Mouse (Mus musculus) cortical plate, adult 2 months (tissue): ENCODE data around the gene Lamp1. TPM values are rescaled to one million over a fixed set of nuclear protein-coding genes. Genes with fewer than 3 reads are reported as not detected.

Experiments
- H3K27ac ChIP-seq: fragments of 200-500 bp; 2 replicates; pipeline ENCODE4 v1.5.1; 2012; ENCODE audit warnings: low read length, control low read depth, inconsistent platforms; ENCODE audit not compliant: insufficient read depth
- H3K4me1 ChIP-seq: fragments of 200-500 bp; 2 replicates; pipeline ENCODE4 v1.6.1; 2011; ENCODE audit warnings: low read length; ENCODE audit not compliant: control insufficient read depth, insufficient read depth
- H3K4me3 ChIP-seq: fragments of 200-500 bp; 2 replicates; pipeline ENCODE4 v1.5.1; 2011; ENCODE audit warnings: mild to moderate bottlenecking, low read length, control low read depth; ENCODE audit not compliant: insufficient read depth
- CTCF ChIP-seq: fragments of 200-500 bp; IDR thresholded peaks from 2 replicates; pipeline ENCODE4 v1.5.1; 2011; ENCODE audit warnings: mild to moderate bottlenecking, control low read depth, low read length; ENCODE audit not compliant: insufficient read depth; ENCODE audit errors: extremely low read depth
- POLR2A ChIP-seq: fragments of 200-500 bp; IDR thresholded peaks from 2 replicates; pipeline ENCODE4 v1.6.1; 2011; ENCODE audit warnings: mild to moderate bottlenecking, low read length, control low read depth; ENCODE audit not compliant: insufficient read depth; ENCODE audit errors: extremely low read depth
- polyA plus RNA-seq: library from polyadenylated mRNA; depleted of rRNA; stranded (reverse); fragments of >200 nt; gene quantifications from 2 replicates; pipeline ENCODE4 v1.2.3, GENCODE M21; 2012

Lamp1 gene
- polyA plus RNA-seq, 1 experiment = 453 TPM

DNA sequence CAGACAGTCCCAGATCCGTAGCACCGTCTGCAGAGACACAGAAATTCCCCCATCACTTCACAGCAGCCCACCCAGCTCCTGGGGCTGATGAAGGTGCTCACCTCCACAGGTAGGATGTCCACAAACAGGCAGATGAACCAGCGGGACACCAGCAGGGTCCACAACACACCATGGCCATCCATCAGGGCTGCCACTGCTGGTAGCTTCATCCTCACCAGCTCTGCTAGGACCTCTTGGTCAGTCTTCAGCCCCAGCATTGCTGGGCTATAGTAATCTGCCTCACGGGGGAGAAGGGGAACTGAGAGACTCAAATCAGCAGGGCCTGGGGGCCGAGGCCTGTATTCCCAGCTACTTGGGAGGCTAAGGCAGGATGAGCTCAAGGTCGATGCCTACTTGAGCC, 20.5 kb downstream of the Lamp1 start:
- H3K4me1 ChIP-seq = no peaks in the 10 kb centered on the region
- H3K4me3 ChIP-seq = no peak overlapping the region
- TF ChIP-seq POLR2A (no peak), CTCF (no peak)
- no peak overlapping the region for H3K27ac ChIP-seq

GRCm38 (mm10) chr8:13179948-13180347, 21.0 kb downstream of the Lamp1 start:
- Histone ChIP-seq H3K4me1 (no peaks in the 10 kb centered on the region), H3K27ac (no peak overlapping the region), H3K4me3 (no peak overlapping the region)
- TF ChIP-seq POLR2A (no peak), CTCF (no peak)

DNA sequence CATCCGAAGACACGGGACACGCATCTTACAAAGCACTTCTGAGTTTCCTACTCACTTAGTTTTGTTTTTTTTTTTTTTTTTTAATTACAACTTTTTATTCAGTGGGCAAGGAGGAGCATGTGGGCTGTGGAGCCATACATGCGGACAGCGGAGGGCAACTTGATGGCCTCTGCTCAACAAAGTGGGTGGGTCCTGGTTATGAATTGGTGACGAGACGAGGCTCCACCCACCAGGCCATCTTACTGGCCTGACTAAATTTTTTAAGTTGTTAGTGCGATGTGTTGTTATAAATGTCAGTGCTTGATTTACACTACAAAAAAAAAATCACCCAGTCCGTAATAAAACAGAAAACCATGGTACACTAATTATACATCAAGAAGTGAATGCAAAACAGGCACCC, 21.4 kb downstream of the Lamp1 start:
- no peak overlapping the region for H3K4me3 ChIP-seq
- TF ChIP-seq POLR2A (no peak), CTCF (no peak)
- H3K4me1 ChIP-seq = no peaks in the 10 kb centered on the region
- H3K27ac ChIP-seq = no peak overlapping the region

DNA sequence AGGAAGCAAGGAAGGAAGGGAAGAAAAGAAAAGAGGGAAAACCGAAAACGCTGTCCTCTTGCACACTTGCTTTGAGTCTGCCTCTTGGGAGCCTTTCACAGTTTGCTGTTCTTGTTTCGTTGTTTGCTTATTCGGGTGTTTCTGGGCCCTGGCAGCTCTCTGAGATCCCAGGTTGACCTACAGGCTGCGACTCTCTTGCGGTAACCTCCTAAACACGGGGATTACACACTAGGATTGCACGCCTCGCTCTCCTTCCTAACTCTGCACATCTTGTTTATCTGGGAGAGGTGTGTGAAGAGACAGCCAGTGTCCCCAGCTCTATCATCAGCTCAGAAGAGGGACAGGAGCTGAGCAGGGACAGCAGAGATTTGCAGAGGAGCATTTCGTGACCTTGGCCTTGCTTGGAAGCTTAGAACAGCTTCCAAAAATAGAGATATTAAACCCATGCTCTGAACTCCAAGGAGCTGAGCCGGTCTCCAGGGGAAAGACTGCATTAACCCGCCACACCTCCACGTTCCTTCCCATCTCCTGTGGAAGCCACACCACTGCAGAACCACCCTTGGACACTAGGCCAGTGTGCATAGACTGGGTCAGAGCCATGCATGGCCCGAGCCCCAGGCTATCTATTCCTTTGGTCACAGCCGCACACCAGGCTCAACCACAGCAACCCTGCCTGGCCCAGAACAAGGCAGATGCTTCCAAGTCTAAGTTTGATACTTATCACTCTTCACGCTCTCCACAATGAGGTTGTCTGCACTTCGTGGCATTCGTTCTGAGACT, 22.1 kb downstream of the Lamp1 start:
- H3K4me3 ChIP-seq = no peak overlapping the region
- no peaks in the 10 kb centered on the region for H3K4me1 ChIP-seq
- peak overlapping the region; percentile 66; the same call in 1 of the 2 replicates for H3K27ac ChIP-seq
- TF ChIP-seq CTCF (no peak), POLR2A (no peak)

GRCm38 (mm10) chr8:13181691-13181976, 22.7 kb downstream of the Lamp1 start:
- no peak overlapping the region for H3K27ac ChIP-seq
- no peaks in the 10 kb centered on the region for H3K4me1 ChIP-seq
- H3K4me3 ChIP-seq = no peak overlapping the region
- TF ChIP-seq POLR2A (no peak), CTCF (no peak)

DNA sequence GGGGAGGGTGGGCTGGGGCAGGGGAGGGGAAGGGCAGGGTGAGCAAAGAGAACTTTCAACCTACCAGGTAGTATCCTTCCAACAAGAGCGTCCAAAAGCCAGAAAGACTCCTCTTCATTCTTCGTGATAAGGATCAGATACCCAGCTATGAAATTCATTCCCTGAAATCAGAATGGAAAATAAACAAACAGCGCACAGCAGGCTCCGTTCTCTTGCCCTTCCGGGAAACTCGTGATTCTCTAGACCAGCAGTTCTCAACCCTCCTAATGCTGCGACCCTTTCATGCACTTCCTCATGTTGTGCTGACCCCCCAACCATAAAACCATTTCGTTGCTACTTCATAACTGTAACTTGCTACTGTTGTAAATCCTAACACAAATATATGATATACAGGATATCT, 27.9 kb downstream of the Lamp1 start:
- no peak for TF ChIP-seq POLR2A
- TF ChIP-seq CTCF = no peak
- no peak overlapping the region for H3K27ac ChIP-seq

DNA sequence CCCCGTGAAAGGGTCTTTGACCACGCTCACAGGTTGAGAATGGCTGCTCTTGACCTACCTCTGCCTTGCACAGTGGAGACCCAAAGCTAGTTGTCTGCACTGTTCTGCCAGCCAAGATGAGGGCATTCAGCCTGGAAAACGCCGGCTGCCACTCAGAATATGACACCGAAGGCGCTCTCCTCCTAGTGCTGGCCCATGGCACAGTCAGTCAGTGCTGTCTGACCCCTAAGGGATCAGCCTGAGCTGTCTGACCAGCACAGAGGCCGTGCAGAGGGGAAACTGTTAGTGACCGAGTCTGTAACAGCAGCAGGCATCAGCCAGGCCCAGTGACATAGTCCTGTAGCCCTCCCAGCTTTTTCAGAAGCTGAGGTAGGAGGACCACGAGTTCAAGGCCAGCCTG, 28.3 kb downstream of the Lamp1 start:
- no peak overlapping the region for H3K27ac ChIP-seq
- no peaks in the 10 kb centered on the region for H3K4me1 ChIP-seq
- TF ChIP-seq CTCF (no peak), POLR2A (no peak)
- no peak overlapping the region for H3K4me3 ChIP-seq

More for the DNA sequence above, 27.9 kb downstream of the Lamp1 start:
- Histone ChIP-seq H3K4me1 (no peaks in the 10 kb centered on the region), H3K4me3 (no peak overlapping the region)

DNA sequence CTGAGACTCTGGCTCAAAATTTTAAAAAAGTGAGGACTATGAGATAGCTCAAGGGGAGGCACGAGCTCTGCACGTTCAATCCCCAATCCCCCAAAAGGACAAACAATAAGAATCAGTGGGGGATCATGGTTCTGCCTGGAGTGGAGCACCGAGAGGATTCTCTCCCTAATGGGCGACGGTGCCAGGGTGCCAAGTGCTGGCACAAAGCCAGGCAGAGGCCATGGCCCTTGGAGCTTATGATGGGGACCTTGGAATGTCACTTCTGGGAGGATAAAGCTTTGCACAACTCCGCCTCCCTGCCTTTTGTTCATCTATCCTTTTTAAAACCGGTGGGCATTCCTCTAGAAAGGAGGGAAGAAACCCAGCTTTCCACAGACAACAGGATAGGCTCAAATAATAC, 28.7 kb downstream of the Lamp1 start:
- Histone ChIP-seq H3K4me1 (no peaks in the 10 kb centered on the region), H3K4me3 (no peak overlapping the region), H3K27ac (no peak overlapping the region)
- no peak for TF ChIP-seq POLR2A
- no peak for TF ChIP-seq CTCF

DNA sequence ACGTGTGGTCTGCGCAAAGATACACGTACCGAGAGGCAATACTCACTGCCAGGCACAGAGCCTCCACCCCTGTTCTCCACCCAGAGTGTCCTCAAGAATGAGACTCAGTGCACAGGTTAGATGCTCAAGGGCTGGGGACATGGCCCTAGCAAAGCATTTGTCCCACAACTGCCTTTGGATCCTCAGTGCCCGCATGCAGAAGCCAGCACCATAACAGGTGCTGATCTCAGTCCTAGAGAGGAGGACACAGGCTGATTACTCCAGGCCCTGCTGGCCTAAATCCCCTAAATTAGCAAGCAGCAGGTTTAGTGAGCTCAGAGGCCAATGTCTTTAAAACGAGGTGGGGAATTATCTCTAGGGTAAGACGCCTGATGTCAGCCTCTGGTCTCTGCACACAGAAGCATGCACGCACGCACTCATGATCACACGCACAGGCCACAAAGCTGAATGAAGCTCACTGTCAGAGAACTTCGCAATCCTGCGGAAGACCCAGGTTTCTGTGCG, 29.1 kb downstream of the Lamp1 start:
- Histone ChIP-seq H3K4me3 (no peak overlapping the region), H3K27ac (no peak overlapping the region), H3K4me1 (no peaks in the 10 kb centered on the region)
- TF ChIP-seq POLR2A (no peak), CTCF (no peak)

DNA sequence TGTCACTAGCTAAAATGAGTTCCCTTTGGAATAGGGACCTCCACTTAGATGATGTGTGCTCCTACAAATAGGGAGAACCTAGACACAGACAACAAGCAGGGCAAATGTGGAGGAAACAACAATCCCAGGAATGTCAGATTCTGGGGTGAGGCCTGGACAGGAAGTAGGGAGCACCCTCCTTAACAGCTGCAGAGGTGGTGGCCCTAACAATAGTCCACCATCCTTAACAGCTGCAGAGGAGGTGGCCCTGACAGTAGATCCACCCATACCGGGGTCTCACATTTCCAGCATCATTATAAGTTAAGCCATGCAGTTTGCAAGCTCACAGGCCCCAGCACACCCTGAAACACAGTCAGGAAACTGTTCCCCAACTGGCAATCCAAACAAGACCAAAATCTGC, 29.9 kb downstream of the Lamp1 start:
- H3K4me1 ChIP-seq = no peaks in the 10 kb centered on the region
- no peak overlapping the region for H3K4me3 ChIP-seq
- TF ChIP-seq POLR2A (no peak), CTCF (no peak)
- H3K27ac ChIP-seq = no peak overlapping the region
